ENCODE assay signal across 12 mouse cellular contexts in genomic region chr9:22016245-22016644, GRCm38 (mm10). TPM values are rescaled to one million over a fixed set of nuclear protein-coding genes. Genes with fewer than 3 reads are reported as not detected.
"Had no signal": no experiment of that assay in that cellular context is flagged by ENCODE, and none has a peak within 500 bp of the region (broad histone marks: within the 10 kb centered on the region; RNA-seq: fewer than 3 reads in every experiment).

No protein-coding gene starts in this region.

- DNase-seq: kidney, adult 8-10 months; kidney, postnatal 25 days; right cerebral cortex, postnatal 14 days had no signal

- H3K4me1 ChIP-seq: limb, embryonic 15.5 days; lung, embryonic 15.5 days; midbrain, embryonic 12.5 days; stomach, embryonic 15.5 days had no signal

- H3K27me3 ChIP-seq: limb, embryonic 15.5 days; liver, embryonic 12.5 days; lung, embryonic 15.5 days; midbrain, embryonic 12.5 days; stomach, embryonic 15.5 days had no signal

- H3K4me2 ChIP-seq: limb, embryonic 15.5 days; liver, embryonic 12.5 days; lung, embryonic 15.5 days; midbrain, embryonic 12.5 days; stomach, embryonic 15.5 days had no signal

- H3K9me3 ChIP-seq: limb, embryonic 15.5 days; liver, embryonic 12.5 days; lung, embryonic 15.5 days; midbrain, embryonic 12.5 days; stomach, embryonic 15.5 days had no signal

- H3K4me3 ChIP-seq: left cerebral cortex, adult 2 months; limb, embryonic 15.5 days; liver, embryonic 12.5 days; lung, embryonic 15.5 days; midbrain, embryonic 12.5 days; myocyte; stomach, embryonic 15.5 days had no signal

- ATAC-seq: intestine, postnatal 0 days had no signal

- H3K27ac ChIP-seq: left cerebral cortex, adult 2 months; limb, embryonic 15.5 days; lung, embryonic 15.5 days; stomach, embryonic 15.5 days had no signal

- H3K9ac ChIP-seq: limb, embryonic 15.5 days; liver, embryonic 12.5 days; lung, embryonic 15.5 days; midbrain, embryonic 12.5 days; stomach, embryonic 15.5 days had no signal

RNA-seq across cellular contexts. Expression of gene Ccdc151, which starts 13.8 kb away (rescaled TPM):
- polyA plus RNA-seq: spleen, adult 2 months had no signal

RNA-seq across cellular contexts. Expression of gene Elavl3, which starts 35.6 kb away (rescaled TPM):
- polyA plus RNA-seq: spleen, adult 2 months had no signal
